Mouse (Mus musculus): Measurements from ENCODE around the gene Rnf4. TPM values are rescaled to one million over a fixed set of nuclear protein-coding genes. Genes with fewer than 3 reads are reported as not detected.

Rnf4 gene
- total and polyA plus RNA-seq, 3 experiments, result 150 to 184 TPM; not detected in 1

GRCm38 (mm10) chr5:34321236-34321635 lies 14.9 kb upstream of the Rnf4 start:
- H3K9me3 ChIP-seq (replicated peaks; ENCODE audit: insufficient read depth, low read length), result no peaks in the 10 kb centered on the region
- H3K9ac ChIP-seq (ENCODE audit: control insufficient read depth, low read depth, low read length, poor library complexity, severe bottlenecking), result no peak overlapping the region
- H3K4me1 ChIP-seq (ENCODE audit: control insufficient read depth in 1 of 2, insufficient read depth in 2 of 2, low read length in 2 of 2), result no peaks in the 10 kb centered on the region
- TF ChIP-seq NRF1 (IDR thresholded peaks at IDR 0.05; ENCODE audit: insufficient read depth, low read depth, low read length, poor library complexity, severe bottlenecking) (no peak), MXI1 (IDR thresholded peaks at IDR 0.05; ENCODE audit: low read depth, low read length) (no peak), ZMIZ1 (IDR thresholded peaks at IDR 0.05; ENCODE audit: low read depth, low read length) (no peak), UBTF (IDR thresholded peaks at IDR 0.05; ENCODE audit: borderline replicate concordance, insufficient read depth, low read depth, low read length) (no peak), POLR2A (IDR thresholded peaks at IDR 0.05; ENCODE audit: control insufficient read depth in 1 of 2, insufficient read depth in 1 of 2, low read depth in 1 of 2, low read length in 2 of 2, poor library complexity in 1 of 2) (no peak), MEF2A (IDR thresholded peaks at IDR 0.05; ENCODE audit: extremely low read depth, insufficient replicate concordance, low read depth, low read length, poor library complexity, severe bottlenecking) (no peak), SIN3A (IDR thresholded peaks at IDR 0.05; ENCODE audit: low read length) (no peak), MAX (IDR thresholded peaks at IDR 0.05; ENCODE audit: low read length) (no peak)
- no peaks in the 10 kb centered on the region for H3K79me2 ChIP-seq (ENCODE audit: control insufficient read depth, insufficient read depth, low read length, poor library complexity)
- H3K4me3 ChIP-seq (ENCODE audit: control insufficient read depth in 1 of 2, insufficient read depth in 1 of 2, low read depth in 2 of 2, low read length in 2 of 2), result no peak overlapping the region
- no peaks in the 10 kb centered on the region for H3K36me3 ChIP-seq (ENCODE audit: control insufficient read depth in 1 of 2, insufficient read depth in 2 of 2, low read length in 2 of 2)
- DNase-seq (ENCODE audit: low read depth, low spot score), result no peak
- H3K27me3 ChIP-seq (ENCODE audit: control insufficient read depth in 1 of 2, insufficient read depth in 2 of 2, low read length in 2 of 2), result peaks cover 5 to 8% of the 10 kb centered on the region in 2 experiments
- no peak overlapping the region for H3K27ac ChIP-seq (ENCODE audit: control insufficient read depth, low read depth, low read length)

- no peak for TF ChIP-seq MAZ (IDR thresholded peaks at IDR 0.05; ENCODE audit: low read depth, low read length)
- TF ChIP-seq ZKSCAN1 (IDR thresholded peaks at IDR 0.05; ENCODE audit: low read depth, low read length), result no peak
- no peak for TF ChIP-seq NELFE (IDR thresholded peaks at IDR 0.05; ENCODE audit: low read depth, low read length)
- TF ChIP-seq RAD21 (IDR thresholded peaks at IDR 0.05; ENCODE audit: low read depth, low read length), result no peak
- no peak for TF ChIP-seq POLR2AphosphoS5 (IDR thresholded peaks at IDR 0.05; ENCODE audit: borderline replicate concordance, low read depth, low read length)
- no peak for TF ChIP-seq CHD2 (IDR thresholded peaks at IDR 0.05; ENCODE audit: low read length)
- TF ChIP-seq HCFC1 (IDR thresholded peaks at IDR 0.05; ENCODE audit: low read depth, low read length), result no peak
- TF ChIP-seq ELF1 (IDR thresholded peaks at IDR 0.05; ENCODE audit: low read depth, low read length), result no peak
- no peak for TF ChIP-seq KAT2A (conservative IDR thresholded peaks at IDR 0.05; ENCODE audit: low read depth, low read length)
- TF ChIP-seq TAL1 (IDR thresholded peaks at IDR 0.05; ENCODE audit: low read length), result no peak
- TF ChIP-seq POLR2A (IDR thresholded peaks at IDR 0.05; ENCODE audit: control insufficient read depth in 1 of 2, insufficient read depth in 1 of 2, low read depth in 1 of 2, low read length in 2 of 2, poor library complexity in 1 of 2), result no peak
- no peak for TF ChIP-seq EP300 (IDR thresholded peaks at IDR 0.05; ENCODE audit: low read depth in 1 of 2, low read length in 2 of 2)
- H3K27ac ChIP-seq (ENCODE audit: control insufficient read depth, low read depth, low read length), result no peak overlapping the region
- DNase-seq (ENCODE audit: low read depth, low spot score), result no peak
- peaks cover 5 to 8% of the 10 kb centered on the region in 2 experiments for H3K27me3 ChIP-seq (ENCODE audit: control insufficient read depth in 1 of 2, insufficient read depth in 2 of 2, low read length in 2 of 2)
- H3K9ac ChIP-seq (ENCODE audit: control insufficient read depth, low read depth, low read length, poor library complexity, severe bottlenecking), result no peak overlapping the region
- no peaks in the 10 kb centered on the region for H3K36me3 ChIP-seq (ENCODE audit: control insufficient read depth in 1 of 2, insufficient read depth in 2 of 2, low read length in 2 of 2)
- H3K79me2 ChIP-seq (ENCODE audit: control insufficient read depth, insufficient read depth, low read length, poor library complexity), result no peaks in the 10 kb centered on the region
- no peaks in the 10 kb centered on the region for H3K9me3 ChIP-seq (replicated peaks; ENCODE audit: insufficient read depth, low read length)
- H3K4me1 ChIP-seq (ENCODE audit: control insufficient read depth in 1 of 2, insufficient read depth in 2 of 2, low read length in 2 of 2), result no peaks in the 10 kb centered on the region
- H3K4me3 ChIP-seq (ENCODE audit: control insufficient read depth in 1 of 2, insufficient read depth in 1 of 2, low read depth in 2 of 2, low read length in 2 of 2), result no peak overlapping the region
Measured at GRCm38 (mm10) chr5:34325286-34325685, 10.8 kb upstream of the Rnf4 start.
